Mouse (Mus musculus): ENCODE data around the gene Golim4. TPM values are rescaled to one million over a fixed set of nuclear protein-coding genes. Genes with fewer than 3 reads are reported as not detected.
"Not testable (repeated sequence)": the region's sequence is repeated elsewhere in the genome, so short reads cannot be mapped to it uniquely, and the experiment has no call there.

Gene Golim4
- polyA plus RNA-seq, 2 experiments: 12.5 to 18.8 TPM

- not testable (repeated sequence) for H3K27me3 ChIP-seq (ENCODE audit: control insufficient read depth, insufficient read depth, low read length); H3K9me3 ChIP-seq (ENCODE audit: control insufficient read depth, low read length); H3K36me3 ChIP-seq (replicated peaks; ENCODE audit: control insufficient read depth, insufficient read depth, low read depth); H3K4me3 ChIP-seq (ENCODE audit: insufficient read depth in 1 of 2, low read depth in 2 of 2, low read length in 2 of 2)
- TF ChIP-seq EP300 (IDR thresholded peaks at IDR 0.05; ENCODE audit: low read depth): peak; percentile 86
- peak; percentile 28 to 57 (median 39) for DNase-seq (ENCODE audit: low read depth in 3 of 3, low spot score in 3 of 3)
- peak overlapping the region; percentile 34; the same call in 1 of the 2 replicates for H3K9ac ChIP-seq (replicated peaks)
- H3K4me2 ChIP-seq (ENCODE audit: low read depth): peak overlapping the region; percentile 37
- peaks cover 24 to 26% of the 10 kb centered on the region in 2 experiments for H3K4me1 ChIP-seq (replicated peaks; ENCODE audit: control insufficient read depth in 2 of 2, insufficient read depth in 2 of 2, low read length in 1 of 2)
- 47% methylated on average over 2 of the region's 2 CpGs for WGBS (ENCODE audit: insufficient replicate concordance)
- ATAC-seq (ENCODE audit: insufficient read depth): peak; percentile 91
- peak overlapping the region; percentile 64 for H3K27ac ChIP-seq
Measured at GRCm38 (mm10) chr3:75962784-75963772, 6.3 kb upstream of the Golim4 start.

GRCm38 (mm10) chr3:75955661-75956491 lies 873 bp downstream of the Golim4 start:
- peaks cover 2% of the 10 kb centered on the region; the same call in 1 of the 2 replicates for H3K36me3 ChIP-seq (replicated peaks; ENCODE audit: control insufficient read depth, insufficient read depth, low read depth)
- peaks cover 36% of the 10 kb centered on the region in 2 experiments for H3K4me1 ChIP-seq (replicated peaks; ENCODE audit: control insufficient read depth in 2 of 2, insufficient read depth in 2 of 2, low read length in 1 of 2)
- no peaks in the 10 kb centered on the region for H3K9me3 ChIP-seq (ENCODE audit: control insufficient read depth, low read length)
- no peak for DNase-seq (ENCODE audit: low read depth in 3 of 3, low spot score in 3 of 3)
- peak overlapping the region; percentile 57 for H3K4me2 ChIP-seq (ENCODE audit: low read depth)
- H3K27ac ChIP-seq: peak overlapping the region; percentile 50
- H3K9ac ChIP-seq (replicated peaks): peak overlapping the region; percentile 68
- ATAC-seq (ENCODE audit: insufficient read depth): peak; percentile 0; the same call in 1 of the 2 replicates
- peak overlapping the region; percentile 69 to 83 for H3K4me3 ChIP-seq (ENCODE audit: insufficient read depth in 1 of 2, low read depth in 2 of 2, low read length in 2 of 2)
- WGBS (ENCODE audit: insufficient replicate concordance): under 1% methylated on average over 44 of the region's 47 CpGs
- TF ChIP-seq CTCF (IDR thresholded peaks at IDR 0.05; ENCODE audit: low read depth) (0 out of 2 replicates have a peak, but pooled peaks have one; percentile 16), EP300 (IDR thresholded peaks at IDR 0.05; ENCODE audit: low read depth) (no peak)
- no peaks in the 10 kb centered on the region for H3K27me3 ChIP-seq (ENCODE audit: control insufficient read depth, insufficient read depth, low read length)

GRCm38 (mm10) chr3:75954185-75954584 lies 2.6 kb downstream of the Golim4 start:
- Histone ChIP-seq H3K9ac (replicated peaks) (peak overlapping the region; percentile 43), H3K4me1 (replicated peaks; ENCODE audit: control insufficient read depth in 2 of 2, insufficient read depth in 2 of 2, low read length in 1 of 2) (peaks cover 43 to 46% of the 10 kb centered on the region in 2 experiments), H3K4me3 (ENCODE audit: insufficient read depth in 1 of 2, low read depth in 2 of 2, low read length in 2 of 2) (peak overlapping the region; percentile 29 to 69), H3K36me3 (replicated peaks; ENCODE audit: control insufficient read depth, insufficient read depth, low read depth) (peaks cover 2% of the 10 kb centered on the region; the same call in 1 of the 2 replicates), H3K27ac (peak overlapping the region; percentile 30), H3K27me3 (ENCODE audit: control insufficient read depth, insufficient read depth, low read length) (no peaks in the 10 kb centered on the region), H3K4me2 (ENCODE audit: low read depth) (peak overlapping the region; percentile 57), H3K9me3 (ENCODE audit: control insufficient read depth, low read length) (no peaks in the 10 kb centered on the region)
- ATAC-seq (ENCODE audit: insufficient read depth): no peak
- no peak for DNase-seq (ENCODE audit: low read depth in 3 of 3, low spot score in 3 of 3)
- 75% methylated on average over 3 of the region's 3 CpGs for WGBS (ENCODE audit: insufficient replicate concordance)
- TF ChIP-seq EP300 (IDR thresholded peaks at IDR 0.05; ENCODE audit: low read depth) (no peak), CTCF (IDR thresholded peaks at IDR 0.05; ENCODE audit: low read depth) (no peak)

DNA sequence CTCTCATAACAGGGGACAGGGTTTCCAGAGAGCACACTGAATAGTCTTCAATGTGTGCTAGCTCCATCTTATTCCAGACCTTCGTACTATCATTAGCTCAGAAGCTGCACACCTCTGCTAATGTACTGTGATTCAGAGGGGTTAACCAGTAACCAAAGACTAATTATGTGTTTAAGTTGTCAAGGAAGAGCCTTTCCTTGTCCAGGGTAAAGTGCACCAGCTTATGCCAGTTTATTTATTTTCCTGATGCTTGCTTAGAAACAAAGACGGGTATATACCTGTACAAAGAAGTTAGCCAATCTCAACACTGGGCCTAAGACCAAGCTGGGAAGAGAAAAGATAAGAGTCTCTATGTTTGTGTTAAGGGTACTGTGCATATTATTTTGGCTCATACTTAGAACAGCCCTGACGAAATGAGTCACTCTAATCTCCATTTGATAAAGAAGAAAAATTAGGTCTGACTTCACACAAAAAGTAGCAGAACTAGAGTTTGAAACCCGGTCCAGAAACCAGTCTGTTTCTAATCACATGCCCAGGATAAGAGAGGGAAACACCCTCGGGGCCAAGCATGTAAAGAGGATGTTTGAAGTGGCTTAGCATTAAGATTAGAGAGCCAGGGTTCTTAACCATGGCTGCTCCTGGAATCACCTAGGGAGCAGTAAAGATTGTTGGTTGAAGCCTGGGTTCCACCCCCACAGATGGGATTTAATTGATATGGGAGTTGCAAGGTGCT lies 4.3 kb downstream of the Golim4 start:
- no peak for DNase-seq (ENCODE audit: low read depth in 3 of 3, low spot score in 3 of 3)
- TF ChIP-seq EP300 (IDR thresholded peaks at IDR 0.05; ENCODE audit: low read depth) (no peak), CTCF (IDR thresholded peaks at IDR 0.05; ENCODE audit: low read depth) (no peak)
- peaks cover 44 to 53% of the 10 kb centered on the region in 2 experiments for H3K4me1 ChIP-seq (replicated peaks; ENCODE audit: control insufficient read depth in 2 of 2, insufficient read depth in 2 of 2, low read length in 1 of 2)
- 35% methylated on average over 5 of the region's 5 CpGs for WGBS (ENCODE audit: insufficient replicate concordance)
- no peak overlapping the region for H3K27ac ChIP-seq
- peaks cover 2% of the 10 kb centered on the region; the same call in 1 of the 2 replicates for H3K36me3 ChIP-seq (replicated peaks; ENCODE audit: control insufficient read depth, insufficient read depth, low read depth)
- ATAC-seq (ENCODE audit: insufficient read depth): no peak
- no peaks in the 10 kb centered on the region for H3K27me3 ChIP-seq (ENCODE audit: control insufficient read depth, insufficient read depth, low read length)
- peak overlapping the region; percentile 18 for H3K4me2 ChIP-seq (ENCODE audit: low read depth)
- H3K9ac ChIP-seq (replicated peaks): no peak overlapping the region
- H3K4me3 ChIP-seq (ENCODE audit: insufficient read depth in 1 of 2, low read depth in 2 of 2, low read length in 2 of 2): no peak overlapping the region
- H3K9me3 ChIP-seq (ENCODE audit: control insufficient read depth, low read length): no peaks in the 10 kb centered on the region
